Mouse (Mus musculus): Measurements from ENCODE around the gene Teddm3. TPM values are rescaled to one million over a fixed set of nuclear protein-coding genes. Genes with fewer than 3 reads are reported as not detected.
"Not testable (repeated sequence)": the region's sequence is repeated elsewhere in the genome, so short reads cannot be mapped to it uniquely, and the experiment has no call there.

Gene Teddm3
- not detected in 2 replicates for polyA plus RNA-seq (2014; fragmentation: Nextera tagmentation; extraction: Ambion mirVana)

DNA sequence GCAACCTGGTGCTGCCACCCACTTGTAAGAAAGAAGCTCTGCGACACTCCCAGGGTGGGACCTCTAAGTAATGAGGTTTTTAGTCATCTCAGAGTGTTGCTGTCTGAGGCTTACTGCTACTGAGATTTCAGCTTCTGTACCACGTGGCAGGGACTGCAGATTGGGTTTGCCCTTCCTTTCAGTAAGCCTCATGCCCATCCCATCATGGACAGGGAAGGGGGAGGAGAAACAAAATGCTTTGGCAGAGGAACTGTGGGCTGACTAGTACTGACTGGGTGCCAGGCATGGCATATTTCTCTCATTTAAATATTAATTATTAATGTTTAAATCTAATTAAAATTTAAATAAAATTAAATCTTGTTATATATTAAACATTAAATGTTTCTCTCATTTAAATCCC, at the start of gene Teddm3:
Gene Teddm3 (minus strand): TSS at position 101 of the 400 bp plus-strand sequence.
- H3K4me1 ChIP-seq (ENCODE audit: control insufficient read depth, insufficient read depth, low read length); H3K27me3 ChIP-seq (replicated peaks; ENCODE audit: control insufficient read depth, insufficient read depth, low read length); H3K9ac ChIP-seq (ENCODE audit: low read length); H3K9me3 ChIP-seq (replicated peaks; ENCODE audit: control insufficient read depth, low read length); H3K4me3 ChIP-seq (ENCODE audit: low read depth, low read length); H3K27ac ChIP-seq (ENCODE audit: low read depth, low read length); ATAC-seq; DNase-seq (ENCODE audit: low spot score); H3K36me3 ChIP-seq (ENCODE audit: control insufficient read depth, insufficient read depth, low read length); H3K4me2 ChIP-seq (ENCODE audit: low read length): not testable (repeated sequence)
- no CpG with 5 or more reads among the region's 2 CpGs for WGBS

DNA sequence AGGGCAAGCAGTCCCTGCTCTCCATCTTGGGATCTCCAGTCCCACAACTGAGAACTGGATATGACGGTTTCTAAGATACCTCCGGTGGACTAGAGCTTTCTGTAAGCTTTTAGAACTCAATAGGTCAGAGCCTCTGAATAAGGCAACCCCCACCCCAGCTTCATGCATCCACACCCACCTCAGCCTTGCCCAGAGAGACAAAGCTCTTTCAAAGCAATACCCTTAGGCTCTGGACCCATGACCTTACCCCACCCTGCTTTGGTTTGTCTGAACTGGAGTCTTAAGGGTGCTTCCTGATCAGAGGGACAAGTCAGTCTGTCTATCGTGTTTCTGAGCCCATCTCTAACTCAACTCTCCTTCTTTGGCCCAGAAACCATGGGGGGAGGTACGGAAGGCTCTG, 48.9 kb upstream of the Teddm3 start:
- DNase-seq (ENCODE audit: low spot score) (no peak), ATAC-seq (no peak)
- Histone ChIP-seq H3K27me3 (replicated peaks; ENCODE audit: control insufficient read depth, insufficient read depth, low read length) (no peaks in the 10 kb centered on the region), H3K27ac (ENCODE audit: low read depth, low read length) (no peak overlapping the region), H3K9ac (ENCODE audit: low read length) (no peak overlapping the region), H3K4me3 (ENCODE audit: low read depth, low read length) (no peak overlapping the region), H3K4me2 (ENCODE audit: low read length) (no peak overlapping the region), H3K36me3 (ENCODE audit: control insufficient read depth, insufficient read depth, low read length) (no peaks in the 10 kb centered on the region), H3K9me3 (replicated peaks; ENCODE audit: control insufficient read depth, low read length) (no peaks in the 10 kb centered on the region), H3K4me1 (ENCODE audit: control insufficient read depth, insufficient read depth, low read length) (no peaks in the 10 kb centered on the region; the same call in 1 of the 2 replicates)
- WGBS = 88% methylated on average over 4 of the region's 4 CpGs

DNA sequence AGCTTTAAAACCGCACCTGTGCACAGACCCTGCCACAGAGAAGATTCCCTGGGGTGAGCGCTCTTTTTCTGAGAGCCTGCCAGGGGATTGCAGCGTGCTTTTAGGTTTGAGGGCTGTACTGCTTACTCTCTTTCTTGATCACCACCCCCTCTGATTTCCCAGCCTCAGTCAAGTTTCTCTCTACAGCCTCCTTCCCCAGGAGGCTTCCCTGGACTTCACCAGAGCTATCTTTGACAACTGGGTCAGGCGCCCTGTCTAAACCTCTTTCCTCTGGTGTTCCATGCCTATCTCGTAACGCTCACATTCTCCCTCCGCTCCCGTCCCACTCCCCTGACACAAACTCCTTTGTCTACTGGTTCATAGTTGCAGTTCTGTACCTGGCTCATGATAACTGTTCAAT, 45.6 kb upstream of the Teddm3 start:
- 59% methylated on average over 8 of the region's 8 CpGs for WGBS
- Histone ChIP-seq H3K4me2 (ENCODE audit: low read length) (no peak overlapping the region), H3K9me3 (replicated peaks; ENCODE audit: control insufficient read depth, low read length) (no peaks in the 10 kb centered on the region), H3K4me3 (ENCODE audit: low read depth, low read length) (no peak overlapping the region), H3K27me3 (replicated peaks; ENCODE audit: control insufficient read depth, insufficient read depth, low read length) (no peaks in the 10 kb centered on the region), H3K4me1 (ENCODE audit: control insufficient read depth, insufficient read depth, low read length) (no peaks in the 10 kb centered on the region), H3K9ac (ENCODE audit: low read length) (no peak overlapping the region), H3K36me3 (ENCODE audit: control insufficient read depth, insufficient read depth, low read length) (no peaks in the 10 kb centered on the region), H3K27ac (ENCODE audit: low read depth, low read length) (no peak overlapping the region)
- DNase-seq (ENCODE audit: low spot score) = no peak
- no peak for ATAC-seq

DNA sequence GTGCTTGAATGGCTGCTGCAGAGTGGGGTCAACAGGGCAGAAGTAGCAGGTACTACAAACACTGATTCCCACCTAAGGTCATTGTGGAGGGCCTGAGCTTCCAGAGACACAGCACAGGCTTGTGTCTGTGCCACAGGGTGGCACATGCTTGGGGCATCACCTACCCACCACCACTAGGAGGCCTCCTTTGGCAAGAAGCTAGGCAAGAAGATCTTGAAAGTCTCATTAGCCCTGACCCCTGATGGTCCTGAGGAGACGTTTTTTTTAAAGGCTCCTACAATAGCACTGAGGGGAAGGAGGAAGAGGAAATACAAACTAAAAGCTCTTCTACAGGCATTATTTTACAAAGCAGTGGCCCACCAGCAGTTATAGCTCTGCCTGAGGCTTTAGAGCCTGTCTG, 44.7 kb upstream of the Teddm3 start:
- Histone ChIP-seq H3K27me3 (replicated peaks; ENCODE audit: control insufficient read depth, insufficient read depth, low read length) (no peaks in the 10 kb centered on the region), H3K4me2 (ENCODE audit: low read length) (no peak overlapping the region), H3K36me3 (ENCODE audit: control insufficient read depth, insufficient read depth, low read length) (no peaks in the 10 kb centered on the region), H3K4me1 (ENCODE audit: control insufficient read depth, insufficient read depth, low read length) (no peaks in the 10 kb centered on the region), H3K9me3 (replicated peaks; ENCODE audit: control insufficient read depth, low read length) (no peaks in the 10 kb centered on the region), H3K4me3 (ENCODE audit: low read depth, low read length) (no peak overlapping the region), H3K27ac (ENCODE audit: low read depth, low read length) (no peak overlapping the region), H3K9ac (ENCODE audit: low read length) (no peak overlapping the region)
- ATAC-seq = no peak
- WGBS = 0% methylated on average over 1 of the region's 1 CpGs
- no peak for DNase-seq (ENCODE audit: low spot score)

DNA sequence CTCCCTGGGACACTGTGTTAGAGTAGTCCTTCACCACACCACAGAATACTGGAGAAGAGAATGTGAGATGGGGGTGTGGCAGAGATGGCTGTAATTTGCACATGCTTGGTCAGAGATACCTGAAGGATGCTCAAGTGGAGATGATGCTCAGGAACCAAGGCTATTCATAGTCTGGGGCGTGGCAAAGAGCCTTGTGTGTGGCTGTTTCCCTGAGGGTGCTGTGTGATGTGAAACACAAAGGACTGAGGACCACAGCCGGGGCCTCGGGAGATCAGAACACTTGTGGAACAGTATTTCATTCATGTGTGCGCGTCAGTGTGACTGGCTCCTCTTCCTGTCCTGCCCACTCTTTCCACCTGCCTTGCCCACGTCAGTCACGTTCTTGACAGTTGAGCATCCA, 44.2 kb upstream of the Teddm3 start:
- ATAC-seq (no peak), DNase-seq (ENCODE audit: low spot score) (no peak)
- H3K27ac ChIP-seq (ENCODE audit: low read depth, low read length) = no peak overlapping the region

DNA sequence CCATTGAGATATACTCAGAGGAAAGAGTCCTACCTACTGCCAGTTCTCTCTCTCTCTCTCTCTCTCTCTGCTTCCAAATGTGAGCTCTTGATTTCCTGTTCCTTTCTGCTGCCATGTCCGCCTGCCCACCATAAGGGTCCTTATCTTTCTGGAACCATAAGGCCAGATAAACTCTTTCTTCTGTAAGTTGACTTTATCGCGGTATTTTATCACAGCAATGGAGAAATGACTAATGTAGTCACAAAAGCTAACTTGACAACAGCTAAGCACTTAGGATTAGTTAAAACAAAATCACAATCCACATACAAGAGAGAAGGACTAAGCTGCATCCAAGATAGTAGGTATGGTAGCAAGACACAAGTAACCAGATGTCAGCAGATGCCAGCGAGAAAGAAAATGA, 43.7 kb upstream of the Teddm3 start:
- Histone ChIP-seq H3K4me2 (ENCODE audit: low read length) (no peak overlapping the region), H3K36me3 (ENCODE audit: control insufficient read depth, insufficient read depth, low read length) (no peaks in the 10 kb centered on the region), H3K9me3 (replicated peaks; ENCODE audit: control insufficient read depth, low read length) (no peaks in the 10 kb centered on the region), H3K4me1 (ENCODE audit: control insufficient read depth, insufficient read depth, low read length) (no peaks in the 10 kb centered on the region), H3K4me3 (ENCODE audit: low read depth, low read length) (no peak overlapping the region), H3K27me3 (replicated peaks; ENCODE audit: control insufficient read depth, insufficient read depth, low read length) (no peaks in the 10 kb centered on the region), H3K9ac (ENCODE audit: low read length) (no peak overlapping the region), H3K27ac (ENCODE audit: low read depth, low read length) (no peak overlapping the region)
- no peak for ATAC-seq
- DNase-seq (ENCODE audit: low spot score) = no peak
- 93% methylated on average over 4 of the region's 4 CpGs for WGBS

More for the DNA sequence above, 44.2 kb upstream of the Teddm3 start:
- Histone ChIP-seq H3K36me3 (ENCODE audit: control insufficient read depth, insufficient read depth, low read length) (no peaks in the 10 kb centered on the region), H3K4me2 (ENCODE audit: low read length) (no peak overlapping the region), H3K27me3 (replicated peaks; ENCODE audit: control insufficient read depth, insufficient read depth, low read length) (no peaks in the 10 kb centered on the region), H3K4me1 (ENCODE audit: control insufficient read depth, insufficient read depth, low read length) (no peaks in the 10 kb centered on the region), H3K9me3 (replicated peaks; ENCODE audit: control insufficient read depth, low read length) (no peaks in the 10 kb centered on the region), H3K4me3 (ENCODE audit: low read depth, low read length) (no peak overlapping the region), H3K9ac (ENCODE audit: low read length) (no peak overlapping the region)
- WGBS = 80% methylated on average over 7 of the region's 7 CpGs

DNA sequence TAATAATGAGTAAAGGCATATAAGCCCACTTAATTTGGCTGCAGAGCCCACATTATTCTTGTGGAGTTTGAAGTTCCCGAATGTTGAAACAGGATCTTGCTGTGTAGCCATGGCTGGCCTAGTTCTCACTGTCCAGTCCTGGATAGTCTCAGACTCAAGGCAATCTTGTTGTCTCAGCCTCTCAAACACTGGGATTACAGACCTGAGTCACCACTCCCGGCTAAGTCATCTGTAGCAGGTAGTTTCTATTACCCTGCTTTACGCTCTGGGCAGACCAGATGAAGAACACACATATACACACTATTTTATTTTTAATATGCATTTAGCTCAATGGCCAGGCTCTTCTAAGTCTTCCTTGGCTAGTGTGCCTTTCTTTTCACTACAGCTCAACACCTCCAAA, 42.8 kb upstream of the Teddm3 start:
- Histone ChIP-seq H3K36me3 (ENCODE audit: control insufficient read depth, insufficient read depth, low read length) (no peaks in the 10 kb centered on the region), H3K4me2 (ENCODE audit: low read length) (no peak overlapping the region), H3K27me3 (replicated peaks; ENCODE audit: control insufficient read depth, insufficient read depth, low read length) (no peaks in the 10 kb centered on the region), H3K4me1 (ENCODE audit: control insufficient read depth, insufficient read depth, low read length) (no peaks in the 10 kb centered on the region), H3K9me3 (replicated peaks; ENCODE audit: control insufficient read depth, low read length) (no peaks in the 10 kb centered on the region), H3K27ac (ENCODE audit: low read depth, low read length) (no peak overlapping the region), H3K4me3 (ENCODE audit: low read depth, low read length) (no peak overlapping the region), H3K9ac (ENCODE audit: low read length) (no peak overlapping the region)
- no peak for DNase-seq (ENCODE audit: low spot score)
- no peak for ATAC-seq
- 89% methylated on average over 3 of the region's 3 CpGs for WGBS

DNA sequence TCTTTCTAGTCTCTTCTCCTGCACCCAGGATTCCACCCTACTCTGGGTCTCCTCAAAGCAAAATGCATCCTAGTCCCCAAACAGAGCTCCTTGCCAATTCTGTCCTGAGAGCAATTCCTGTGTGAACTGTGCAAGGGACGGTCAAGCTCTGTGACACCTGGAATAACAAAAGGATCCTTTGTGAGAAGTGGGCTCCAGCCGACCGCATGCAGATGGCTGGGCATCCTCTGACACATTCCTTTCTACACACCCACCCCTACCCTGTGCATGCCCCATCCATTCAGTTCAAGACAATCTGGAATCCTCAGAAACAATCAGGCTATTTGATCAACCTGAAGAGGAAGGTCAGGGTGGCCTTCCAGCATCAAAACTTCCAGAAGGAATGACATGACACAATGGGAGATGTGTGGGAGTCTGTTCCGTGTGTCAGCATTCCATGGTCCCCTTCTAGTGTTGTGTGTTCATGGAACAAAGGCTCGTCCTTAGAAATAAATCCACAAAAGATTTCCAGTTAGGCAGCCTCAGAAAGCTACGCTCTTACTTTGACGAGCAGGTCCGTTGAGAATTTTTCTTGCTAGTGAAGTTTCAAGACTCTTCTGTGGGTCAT, 41.6 kb upstream of the Teddm3 start:
- 69% methylated on average over 8 of the region's 8 CpGs for WGBS

DNA sequence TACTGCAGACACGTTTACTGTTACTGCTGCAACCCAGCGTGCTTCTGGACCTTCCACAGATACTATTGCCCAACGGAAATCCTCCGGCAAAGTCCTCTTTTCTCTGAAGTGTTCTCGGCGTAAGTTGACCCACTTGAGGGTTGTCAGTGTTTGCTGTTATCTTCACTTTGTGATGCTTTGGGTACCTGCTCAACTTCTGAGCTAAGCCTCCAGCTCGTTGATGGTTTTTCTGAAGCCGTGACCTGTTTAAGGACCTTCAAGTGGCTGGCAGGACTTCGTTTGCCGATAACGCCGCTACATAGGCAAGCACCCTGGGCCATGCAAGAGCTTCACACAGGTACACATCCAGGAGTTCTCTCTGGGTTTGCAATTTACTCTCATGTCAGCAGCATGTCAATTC, 40.4 kb upstream of the Teddm3 start:
- Histone ChIP-seq H3K36me3 (ENCODE audit: control insufficient read depth, insufficient read depth, low read length) (no peaks in the 10 kb centered on the region), H3K4me3 (ENCODE audit: low read depth, low read length) (no peak overlapping the region), H3K4me2 (ENCODE audit: low read length) (no peak overlapping the region), H3K9ac (ENCODE audit: low read length) (no peak overlapping the region), H3K9me3 (replicated peaks; ENCODE audit: control insufficient read depth, low read length) (no peaks in the 10 kb centered on the region), H3K4me1 (ENCODE audit: control insufficient read depth, insufficient read depth, low read length) (no peaks in the 10 kb centered on the region), H3K27me3 (replicated peaks; ENCODE audit: control insufficient read depth, insufficient read depth, low read length) (no peaks in the 10 kb centered on the region), H3K27ac (ENCODE audit: low read depth, low read length) (no peak overlapping the region)
- ATAC-seq (no peak), DNase-seq (ENCODE audit: low spot score) (no peak)
- WGBS = 87% methylated on average over 12 of the region's 12 CpGs

More for the DNA sequence above, 41.6 kb upstream of the Teddm3 start:
- Histone ChIP-seq H3K9me3 (replicated peaks; ENCODE audit: control insufficient read depth, low read length) (no peaks in the 10 kb centered on the region), H3K27me3 (replicated peaks; ENCODE audit: control insufficient read depth, insufficient read depth, low read length) (no peaks in the 10 kb centered on the region), H3K4me3 (ENCODE audit: low read depth, low read length) (no peak overlapping the region), H3K27ac (ENCODE audit: low read depth, low read length) (no peak overlapping the region), H3K4me1 (ENCODE audit: control insufficient read depth, insufficient read depth, low read length) (no peaks in the 10 kb centered on the region), H3K4me2 (ENCODE audit: low read length) (no peak overlapping the region), H3K9ac (ENCODE audit: low read length) (no peak overlapping the region), H3K36me3 (ENCODE audit: control insufficient read depth, insufficient read depth, low read length) (no peaks in the 10 kb centered on the region)
- DNase-seq (ENCODE audit: low spot score) (no peak), ATAC-seq (no peak)

Measured in forebrain, embryonic 14.5 days (tissue).